Mouse (Mus musculus): ENCODE results near the gene Chd2.
"Not testable (repeated sequence)": the region's sequence is repeated elsewhere in the genome, so short reads cannot be mapped to it uniquely, and the experiment has no call there.

Chd2 gene

DNA sequence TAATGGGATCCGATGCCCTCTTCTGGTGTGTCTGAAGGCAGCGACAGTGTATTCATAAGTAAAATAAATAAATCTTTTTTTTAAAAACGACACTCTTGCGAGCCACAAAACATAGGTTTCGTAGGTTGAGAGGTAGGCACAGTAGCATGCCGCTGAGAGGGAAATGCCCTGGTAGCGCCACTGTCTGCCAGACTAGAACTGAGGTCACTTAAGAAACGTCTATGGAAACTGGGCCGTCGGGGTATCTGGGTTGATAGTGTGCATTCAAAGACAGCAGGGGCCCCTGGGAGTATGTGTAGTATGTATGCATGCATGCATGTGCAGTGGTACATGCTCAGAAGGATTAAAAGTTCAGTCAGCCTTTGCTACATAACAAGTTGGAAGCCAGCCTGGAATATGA lies 21.4 kb downstream of the Chd2 start:
- DNase-seq (ENCODE audit: low spot score), result no peak

DNA sequence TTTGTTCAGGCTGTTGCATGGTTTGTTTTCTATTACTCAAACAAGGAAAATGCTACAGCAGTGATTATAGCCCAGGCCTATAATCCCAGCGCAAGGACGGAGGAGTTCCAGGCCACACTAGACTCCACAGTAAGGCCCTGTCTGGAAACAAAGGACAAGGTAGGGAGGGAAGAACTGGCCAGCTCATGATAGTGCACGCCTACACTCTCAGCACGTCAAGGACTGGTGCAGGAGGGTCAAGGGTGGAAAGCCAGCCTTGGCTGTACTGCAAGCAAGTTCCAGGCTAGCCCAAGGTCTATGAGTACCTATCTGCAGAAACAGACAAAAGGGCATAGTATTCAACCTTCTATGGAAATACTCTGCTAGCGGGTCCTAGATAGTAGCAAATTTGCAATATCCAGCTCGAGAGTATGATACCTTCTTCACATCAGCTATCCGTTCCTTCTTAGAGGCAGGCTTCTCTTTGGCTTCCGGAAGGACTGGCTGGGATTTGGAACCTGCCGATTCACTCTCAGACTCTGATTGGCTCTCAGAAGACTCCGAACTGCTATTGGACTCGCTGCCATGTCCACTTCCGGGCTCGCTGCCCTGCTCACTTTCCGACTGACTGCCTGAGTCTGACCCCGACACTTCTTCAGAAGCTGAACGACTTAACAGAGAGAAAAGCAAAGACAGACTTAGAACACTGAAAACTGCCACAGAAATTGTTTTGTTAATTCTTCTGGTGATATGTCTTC lies 22.4 kb downstream of the Chd2 start:
- no peak for DNase-seq (ENCODE audit: low spot score)

GRCm38 (mm10) chr7:73518373-73518980 lies 23.2 kb downstream of the Chd2 start:
- not testable (repeated sequence) for DNase-seq (ENCODE audit: low spot score)

GRCm38 (mm10) chr7:73517432-73518054 lies 24.1 kb downstream of the Chd2 start:
- DNase-seq (ENCODE audit: low spot score), result no peak

DNA sequence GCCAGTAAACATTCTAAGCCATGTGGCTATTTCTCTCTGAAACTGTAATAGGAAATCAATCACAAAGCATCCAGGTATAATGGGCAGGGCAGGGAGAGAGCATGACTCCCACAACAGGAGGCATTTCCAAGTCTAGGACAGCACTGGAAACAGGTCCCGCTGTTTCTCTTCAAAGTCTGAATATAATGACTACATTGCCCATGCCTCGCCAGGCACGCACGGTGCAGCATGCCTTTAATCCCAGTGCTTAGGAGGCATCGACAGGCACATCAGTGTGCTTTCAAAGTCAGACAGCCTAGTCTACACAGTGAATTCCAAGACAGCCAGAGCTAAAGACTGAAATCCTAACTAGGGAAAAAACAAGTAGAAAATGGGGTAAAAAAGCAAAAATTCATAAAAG lies 24.8 kb downstream of the Chd2 start:
- DNase-seq (ENCODE audit: low spot score), result no peak

DNA sequence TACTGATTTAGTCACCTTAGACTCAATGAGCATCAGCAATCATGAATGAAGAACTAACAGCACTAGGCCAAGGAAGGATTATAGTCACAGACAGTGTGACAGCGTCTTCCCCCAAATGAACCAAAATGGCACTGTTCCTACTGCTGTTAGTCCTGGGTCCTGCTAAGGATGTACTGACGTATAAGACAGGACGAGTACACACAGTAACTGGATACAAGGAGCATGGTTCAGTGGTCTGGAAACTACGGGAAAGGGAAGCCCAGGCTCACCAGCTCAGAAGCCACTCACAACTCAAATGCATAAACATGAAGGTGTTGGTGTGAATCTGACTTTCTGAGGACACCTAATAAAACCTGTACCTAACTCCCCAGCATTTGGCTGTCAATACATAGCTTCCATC lies 27.1 kb downstream of the Chd2 start:
- DNase-seq (ENCODE audit: low spot score), result no peak

DNA sequence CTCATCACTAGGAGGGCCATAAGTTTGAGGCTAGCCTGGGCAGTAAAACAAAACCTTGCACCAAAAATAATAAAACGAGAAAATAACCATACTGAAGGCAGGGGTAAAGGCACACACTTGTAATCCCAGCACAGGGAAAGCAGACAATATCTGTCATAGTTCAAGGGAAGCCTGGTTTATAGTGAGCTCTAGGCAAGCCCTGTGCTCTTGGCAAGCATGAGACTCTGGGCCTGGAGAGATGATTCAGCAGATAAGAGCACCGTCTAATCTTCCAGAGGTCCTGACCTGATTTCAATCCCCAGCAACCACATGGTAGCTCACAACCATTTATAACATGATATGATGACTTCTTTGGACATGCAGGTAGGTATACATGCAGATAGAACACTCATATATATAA lies 29.2 kb downstream of the Chd2 start:
- DNase-seq (ENCODE audit: low spot score), result no peak

DNA sequence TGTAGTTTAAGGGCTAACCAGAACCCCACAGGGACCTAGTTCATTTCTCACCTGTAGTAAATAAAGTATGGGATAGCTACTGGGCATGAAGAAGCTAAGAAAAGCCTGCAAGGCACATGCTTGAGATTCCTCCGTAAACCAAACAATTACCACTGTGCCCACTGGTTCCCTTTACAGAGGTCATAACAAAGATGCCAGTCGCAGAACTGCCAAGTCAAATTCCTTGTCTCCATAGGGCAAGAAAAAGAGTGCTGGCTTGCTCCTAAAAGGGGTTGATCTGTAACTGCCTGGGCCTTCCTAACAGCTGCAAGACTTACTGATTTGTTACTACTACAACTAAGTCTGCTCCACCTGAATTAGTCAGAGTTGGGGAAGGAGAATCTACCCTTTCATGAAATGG lies 32.9 kb downstream of the Chd2 start:
- no peak for DNase-seq (ENCODE audit: low spot score)

GRCm38 (mm10) chr7:73507491-73507890 lies 34.1 kb downstream of the Chd2 start:
- DNase-seq (ENCODE audit: low spot score), result no peak

DNA sequence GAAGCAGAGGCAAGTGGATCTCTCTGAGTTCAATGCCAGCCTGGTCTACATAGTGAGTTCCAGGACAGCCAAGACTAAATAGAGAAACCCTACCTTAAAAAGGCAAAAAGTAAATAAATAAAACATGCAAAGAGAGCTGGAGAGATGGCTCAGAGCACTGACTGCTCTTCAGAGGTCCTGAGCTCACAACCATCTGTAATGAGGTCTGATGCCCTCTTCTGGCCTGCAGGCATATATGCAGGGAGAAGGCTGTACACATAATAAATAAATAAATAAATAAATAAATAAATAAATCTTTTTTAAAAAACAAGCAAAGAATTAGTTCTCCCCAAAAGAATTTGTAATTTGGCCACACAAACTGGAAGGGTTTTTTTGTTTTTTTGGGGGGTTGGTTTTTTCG lies 34.8 kb downstream of the Chd2 start:
- no peak for DNase-seq (ENCODE audit: low spot score)

DNA sequence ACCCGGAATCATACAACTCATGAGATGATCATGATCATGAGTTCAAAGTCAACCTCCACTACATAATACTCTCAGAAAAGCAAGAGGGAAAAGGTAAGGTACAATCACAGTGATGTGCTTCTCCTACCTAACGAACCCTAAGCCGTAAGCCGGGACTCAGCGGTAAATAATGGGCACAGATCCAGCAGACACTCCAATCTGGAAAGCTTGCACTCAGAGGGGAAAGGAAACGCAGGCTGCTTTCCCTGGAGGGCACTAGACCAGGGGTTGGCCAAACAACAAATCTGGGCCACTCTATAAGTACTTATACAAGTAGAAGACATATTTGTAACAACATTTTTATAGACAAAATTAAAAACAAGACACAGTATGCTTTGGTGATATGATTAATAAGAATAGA lies 36.4 kb downstream of the Chd2 start:
- DNase-seq (ENCODE audit: low spot score), result peak; percentile 32

DNA sequence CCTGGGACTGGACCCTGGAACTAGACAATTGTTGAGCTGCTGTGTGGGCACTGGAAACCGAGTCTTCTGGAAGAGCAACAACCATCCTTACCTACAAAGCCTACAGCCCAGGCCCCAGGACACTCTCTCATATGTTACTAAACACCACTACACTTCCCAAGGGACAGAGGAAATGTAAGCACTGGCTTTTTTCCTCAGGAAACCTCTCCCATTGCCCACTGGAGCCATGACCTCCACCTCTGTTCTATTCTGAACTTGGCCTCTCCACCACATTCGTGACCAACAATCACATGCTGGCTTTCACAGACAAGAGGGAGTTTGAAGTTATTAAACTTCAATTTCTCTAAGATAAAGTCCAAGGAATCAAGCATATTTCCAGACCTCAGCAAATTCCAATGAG lies 43.4 kb downstream of the Chd2 start:
- DNase-seq (ENCODE audit: low spot score), result no peak

GRCm38 (mm10) chr7:73489261-73489660 lies 52.4 kb downstream of the Chd2 start:
- no peak for DNase-seq (ENCODE audit: low spot score)

GRCm38 (mm10) chr7:73481094-73481493 lies 60.5 kb downstream of the Chd2 start:
- DNase-seq (ENCODE audit: low spot score), result no peak

GRCm38 (mm10) chr7:73479506-73479905 lies 62.1 kb downstream of the Chd2 start:
- no peak for DNase-seq (ENCODE audit: low spot score)

GRCm38 (mm10) chr7:73478157-73479058 lies 63.2 kb downstream of the Chd2 start:
- DNase-seq (ENCODE audit: low spot score), result no peak

GRCm38 (mm10) chr7:73467741-73468140 lies 73.9 kb downstream of the Chd2 start:
- no peak for DNase-seq (ENCODE audit: low spot score)

DNA sequence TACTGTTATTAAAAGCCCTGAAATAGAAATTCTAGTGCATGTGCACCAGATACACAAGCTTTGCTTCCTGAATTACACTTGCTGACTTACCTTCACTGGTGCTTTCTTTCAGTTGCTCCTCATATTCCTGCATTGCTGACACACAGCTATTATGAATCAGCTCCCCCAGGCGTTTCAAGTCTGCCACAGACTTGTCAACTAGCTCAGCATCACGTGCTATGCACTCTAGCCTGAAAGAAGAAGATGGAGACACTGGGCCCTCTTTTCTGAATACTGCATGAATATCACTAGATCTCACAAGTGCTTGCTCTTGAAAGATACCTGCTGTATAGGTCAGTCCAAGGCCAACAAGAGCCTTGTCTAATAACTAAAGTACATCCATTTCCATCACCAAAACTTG lies 78.1 kb downstream of the Chd2 start:
- no peak for DNase-seq (ENCODE audit: low spot score)

GRCm38 (mm10) chr7:73454113-73454512 lies 87.5 kb downstream of the Chd2 start:
- DNase-seq (ENCODE audit: low spot score), result no peak

DNA sequence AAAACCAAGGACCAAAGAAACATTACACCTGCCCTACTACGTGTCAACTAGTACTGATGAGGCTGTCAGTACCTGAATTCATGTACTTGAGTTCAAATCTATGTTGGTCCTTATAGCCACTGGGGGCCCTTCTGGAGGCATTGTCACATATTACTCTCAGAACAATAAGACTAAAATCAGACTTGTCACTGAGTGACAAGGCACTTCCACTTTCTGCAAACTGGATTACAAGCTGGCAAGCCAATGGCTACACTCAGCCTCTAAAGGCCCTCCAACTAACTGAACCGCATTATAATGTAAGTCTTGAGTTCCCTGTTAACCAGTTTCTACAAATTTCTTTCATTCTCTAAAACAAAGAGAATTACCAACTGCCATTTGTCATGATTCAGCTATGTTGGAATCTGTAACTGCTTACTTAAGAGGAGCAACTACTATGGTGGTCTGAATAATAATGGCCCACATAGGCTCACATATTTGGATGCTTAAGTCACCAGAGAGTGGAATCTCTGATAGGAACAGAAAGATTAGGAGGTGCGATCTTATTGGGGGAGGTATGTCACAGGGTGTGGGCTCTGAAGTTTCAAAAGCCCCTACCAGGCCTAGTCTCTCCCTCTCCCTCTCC lies 89.3 kb downstream of the Chd2 start:
- DNase-seq (ENCODE audit: low spot score), result no peak

GRCm38 (mm10) chr7:73451594-73451993 lies 90.0 kb downstream of the Chd2 start:
- no peak for DNase-seq (ENCODE audit: low spot score)

- DNase-seq (ENCODE audit: low spot score), result no peak
Observed at GRCm38 (mm10) chr7:73442246-73442645, 99.4 kb downstream of the Chd2 start.

Data from lung, postnatal 25 days (tissue).